Mouse (Mus musculus) frontal cortex, adult 2 months (tissue): ENCODE results near the gene Stat2. TPM values are rescaled to one million over a fixed set of nuclear protein-coding genes. Genes with fewer than 3 reads are reported as not detected.

Source experiments
- DNase-seq, 2 experiments: peaks; one replicate each; pipeline ENCODE4 v3.0.0; 2022; ENCODE audit warnings: low spot score in 1 of 2; ENCODE audit errors: extremely low spot score in 1 of 2
- polyA plus RNA-seq: library from polyadenylated mRNA; depleted of rRNA; stranded (reverse); fragments of >200 nt; gene quantifications from 2 replicates; pipeline ENCODE4 v1.2.3, GENCODE M21; 2012; rRNA removed

The Stat2 gene
- 29.6 and 33.3 TPM in 2 replicates for polyA plus RNA-seq

DNA sequence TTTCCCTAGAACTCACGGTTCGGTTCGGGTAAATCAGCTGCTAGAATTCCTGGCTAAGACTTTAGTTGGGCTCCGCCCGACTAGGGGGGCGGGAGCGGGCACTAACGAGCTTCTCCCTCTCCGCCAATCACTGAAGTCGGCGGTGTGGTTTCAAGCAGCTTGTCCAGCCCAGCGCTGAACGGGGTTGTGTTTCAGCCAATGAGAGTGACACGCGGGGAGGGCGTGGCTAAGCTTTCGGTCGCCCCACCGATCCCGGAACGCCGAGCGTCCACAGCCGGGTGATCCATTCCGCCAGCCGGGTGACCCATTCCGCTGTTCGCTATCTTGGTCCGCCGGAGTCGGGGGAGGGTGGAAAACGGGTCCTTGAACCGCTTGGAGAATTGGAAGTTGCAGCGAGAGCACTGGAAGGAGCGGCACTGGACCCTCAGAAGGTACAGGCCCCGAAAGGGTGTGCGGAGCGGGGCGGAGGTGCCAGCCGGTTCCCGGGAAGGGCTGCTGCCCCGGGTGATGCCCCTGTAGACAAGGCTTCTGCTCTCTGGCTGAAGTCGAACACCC is at the start of gene Stat2:
Gene Stat2, plus strand, starts transcription at position 273 of the 555 bp plus-strand sequence.
- DNase-seq = peak; percentile 97 to 98

DNA sequence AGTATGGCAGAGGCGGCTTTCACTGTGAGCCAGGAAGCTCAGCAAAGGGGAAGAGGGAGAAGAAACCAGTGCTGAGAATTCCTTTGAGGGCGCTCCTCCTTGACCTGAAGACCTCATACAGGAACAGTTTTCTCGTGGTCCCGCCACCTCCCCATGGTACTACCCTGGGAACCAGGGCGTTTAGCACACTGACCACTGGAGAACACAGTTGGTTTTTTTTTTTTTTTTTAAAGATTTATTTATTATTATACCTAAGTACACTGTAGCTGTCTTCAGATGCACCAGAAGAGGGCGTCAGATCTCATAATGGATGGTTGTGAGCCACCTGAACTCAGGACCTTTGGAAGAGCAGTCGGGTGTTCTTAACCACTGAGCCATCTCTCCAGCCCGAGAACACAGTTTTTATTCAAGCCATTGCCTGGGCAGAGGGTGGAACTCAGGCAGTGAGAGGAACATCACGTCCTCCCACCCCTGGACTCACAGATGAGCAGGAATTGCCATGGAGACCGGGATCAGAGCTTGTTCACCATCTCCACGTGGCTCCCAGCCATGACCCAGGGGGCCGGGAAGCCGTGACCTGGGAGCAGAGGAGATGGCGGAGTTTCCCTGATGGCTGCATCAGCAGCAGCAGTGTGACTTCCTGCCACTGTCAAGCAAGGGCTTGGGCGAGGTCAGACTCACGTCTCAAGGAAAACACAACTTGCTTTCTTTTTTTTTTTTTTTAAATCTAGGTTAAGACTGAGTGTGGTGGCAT is 48.6 kb upstream of the Stat2 start:
- DNase-seq = no peak

DNA sequence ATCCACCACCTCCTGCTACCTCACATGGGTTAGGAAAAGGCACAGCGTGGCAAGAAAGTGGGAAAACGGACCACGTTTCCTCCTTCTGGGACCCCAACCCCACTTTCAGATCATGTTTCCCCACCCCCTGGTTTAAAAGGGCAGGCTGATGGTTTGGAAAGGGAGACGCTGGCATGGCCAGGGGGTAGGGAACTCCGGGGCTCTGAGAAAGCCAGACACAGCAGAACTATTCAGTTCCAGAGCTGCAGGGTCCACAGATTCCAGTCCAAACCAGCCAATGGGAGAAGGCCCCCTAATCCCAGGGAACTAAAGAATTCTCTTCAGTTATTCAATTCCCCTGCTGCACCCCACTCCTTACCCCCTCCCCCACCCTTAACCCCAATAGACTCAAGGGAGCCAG is 45.3 kb upstream of the Stat2 start:
- DNase-seq = no peak

DNA sequence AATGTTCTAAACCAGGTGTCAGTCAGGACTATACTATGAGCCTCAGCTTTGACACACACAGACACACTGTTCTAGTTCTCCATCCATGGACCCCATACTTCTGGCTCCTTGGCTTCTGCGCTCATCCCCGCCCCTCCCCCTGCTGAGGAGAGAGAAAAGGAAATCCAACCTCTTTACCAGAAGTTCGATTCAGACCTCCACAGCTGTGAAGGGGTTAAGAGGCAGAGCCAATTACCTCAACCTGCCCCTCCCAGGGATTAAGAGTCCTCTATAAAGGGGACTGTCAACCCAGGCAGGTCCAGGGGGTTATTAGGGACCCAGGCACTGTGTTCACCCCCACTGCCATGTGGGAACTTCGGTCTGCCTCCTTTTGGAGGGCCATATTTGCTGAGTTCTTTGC is 44.8 kb upstream of the Stat2 start, which contains the start of gene Mip:
Gene Mip, plus strand, starts transcription at position 301 of the 400 bp plus-strand sequence.
- no peak for DNase-seq

DNA sequence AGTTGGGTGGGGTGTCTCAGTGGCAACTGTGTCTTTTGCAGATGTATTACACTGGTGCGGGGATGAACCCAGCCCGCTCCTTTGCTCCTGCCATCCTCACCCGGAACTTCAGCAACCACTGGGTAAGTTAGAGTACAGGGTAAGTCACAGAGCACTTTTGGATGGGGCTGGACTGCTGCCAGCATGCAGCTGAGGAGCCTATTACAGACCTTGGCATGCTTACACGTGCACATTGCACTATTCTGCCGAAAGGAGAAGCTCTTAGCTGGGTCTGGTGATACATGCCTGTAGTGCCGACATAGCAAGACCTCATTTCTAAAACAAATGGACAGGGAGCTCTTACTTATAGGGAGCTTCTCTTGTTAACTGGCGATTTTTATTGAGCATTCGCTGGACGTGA is 42.8 kb upstream of the Stat2 start:
- no peak for DNase-seq

DNA sequence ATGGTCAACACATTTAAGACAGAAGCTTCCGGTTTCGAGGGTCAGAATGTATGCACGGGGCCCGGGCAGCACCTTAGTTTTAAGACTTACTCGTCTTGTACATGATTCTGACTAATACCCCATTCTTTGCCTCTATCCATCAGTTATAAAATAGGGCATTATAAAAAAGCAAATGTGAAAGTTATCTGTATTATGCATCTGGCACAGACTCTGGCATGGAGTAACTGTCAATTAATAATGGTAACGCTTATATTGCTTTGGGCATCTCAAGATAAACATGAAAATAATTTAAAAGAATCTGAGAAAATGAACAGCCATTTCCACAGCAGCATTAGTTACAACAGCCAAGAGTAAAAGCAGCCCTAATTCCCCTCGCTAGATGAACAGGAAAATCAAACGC is 42.4 kb upstream of the Stat2 start:
- DNase-seq = no peak

DNA sequence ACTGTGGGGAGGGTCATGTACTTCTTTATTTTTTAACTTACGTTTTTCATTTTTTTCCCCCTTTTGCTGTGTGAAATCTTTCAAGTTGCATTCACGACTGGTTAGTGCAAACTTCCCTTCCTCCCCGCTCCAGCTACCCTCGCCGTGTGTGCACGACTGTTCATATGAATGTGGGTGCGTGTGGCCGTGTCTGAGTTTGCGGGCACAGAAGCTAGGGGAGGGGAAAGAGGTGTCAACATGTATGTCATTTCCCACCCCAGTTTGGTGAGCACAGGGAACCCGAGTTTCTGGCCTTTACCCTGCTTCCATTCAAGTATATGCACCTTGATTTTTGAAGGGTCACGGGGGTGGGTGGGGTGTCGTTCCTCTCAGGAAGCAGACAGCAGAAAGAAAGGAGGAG is 39.8 kb upstream of the Stat2 start:
- DNase-seq = no peak

DNA sequence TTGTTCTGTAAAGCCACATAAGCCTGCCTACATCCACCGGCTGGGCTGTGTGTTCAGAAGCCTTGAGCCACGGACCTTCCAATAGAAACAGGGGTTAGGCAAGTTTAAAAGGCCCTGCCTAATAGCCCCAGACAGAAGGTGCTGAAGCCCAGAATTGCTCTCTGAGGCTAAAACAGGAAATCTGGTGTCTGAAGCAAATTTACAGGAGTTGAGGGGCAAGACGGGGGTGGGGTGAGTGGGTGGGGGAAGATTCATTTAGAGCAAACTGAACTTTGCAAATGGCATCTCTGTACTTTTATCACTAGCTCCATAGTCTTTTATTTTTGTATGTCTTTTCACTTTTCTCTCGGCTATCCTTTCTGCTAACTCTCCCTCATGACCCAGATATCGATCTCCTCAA is 39.2 kb upstream of the Stat2 start:
- DNase-seq = no peak

DNA sequence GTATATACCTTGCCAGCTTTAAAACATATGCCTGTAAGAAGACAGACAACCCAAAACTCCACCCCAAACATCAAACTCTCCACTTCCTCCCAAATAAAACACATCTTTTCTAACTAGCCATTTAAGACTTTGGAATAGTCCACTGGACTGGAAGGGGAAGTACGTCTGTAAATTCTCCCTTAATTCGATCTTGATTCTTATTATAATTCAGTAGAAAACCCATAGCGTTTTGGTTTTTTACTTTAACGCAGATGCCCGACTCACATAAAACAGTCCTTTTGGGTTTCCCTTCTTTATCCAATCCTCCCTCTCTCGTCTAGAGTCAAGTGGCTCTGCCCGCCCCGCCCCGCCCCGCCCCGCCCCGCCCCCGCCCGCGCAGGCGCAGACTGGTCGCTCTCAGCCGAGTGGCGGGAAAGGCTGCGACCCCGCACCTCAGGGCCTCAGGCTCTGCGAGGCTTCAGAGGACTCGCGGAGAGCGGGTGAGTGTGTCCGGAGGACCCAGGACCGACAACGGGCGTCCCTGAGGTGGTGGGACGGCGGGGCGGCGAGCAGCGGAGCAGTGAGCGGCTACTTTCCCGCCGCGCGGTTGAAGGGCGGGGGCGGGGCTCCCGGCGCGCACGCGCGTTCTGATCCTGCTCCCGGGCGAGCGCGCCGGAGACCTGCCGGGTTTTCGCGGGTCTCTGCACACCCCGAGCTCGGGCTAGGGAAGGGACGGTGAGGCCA is 38.5 kb upstream of the Stat2 start, which contains the start of gene Timeless:
Gene Timeless, plus strand, starts transcription at position 369 of the 723 bp plus-strand sequence.
- DNase-seq = peak in 1 of 2 experiments; percentile 84

DNA sequence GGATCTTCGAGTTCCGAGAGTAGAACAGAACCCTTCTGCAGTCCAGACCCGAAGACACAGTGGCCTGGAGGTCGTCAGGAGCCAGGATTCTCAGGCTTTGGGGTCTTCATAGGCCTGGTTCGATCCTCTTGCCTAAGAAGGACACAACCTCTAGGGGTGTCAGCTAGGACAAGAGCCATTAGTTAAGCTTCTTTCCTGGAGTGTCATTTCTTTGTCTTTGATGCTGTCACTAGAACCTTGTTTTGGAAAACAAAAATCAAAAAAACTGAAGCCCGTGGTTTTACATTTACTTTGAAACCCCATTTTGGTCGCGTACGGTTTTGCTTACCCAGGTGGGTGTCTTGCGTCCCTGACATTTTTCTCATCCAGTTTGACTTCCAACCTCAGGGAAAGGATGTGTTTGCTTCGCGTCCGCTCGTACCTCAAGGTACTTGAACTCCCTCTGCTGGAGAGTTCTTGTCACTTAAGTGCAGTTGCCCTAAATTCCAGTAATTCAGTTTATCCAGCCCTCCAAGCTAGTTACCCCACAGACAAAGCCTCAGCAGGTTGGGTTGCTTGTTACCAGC is 37.9 kb upstream of the Stat2 start:
- peak in 1 of 2 experiments; percentile 85 for DNase-seq

DNA sequence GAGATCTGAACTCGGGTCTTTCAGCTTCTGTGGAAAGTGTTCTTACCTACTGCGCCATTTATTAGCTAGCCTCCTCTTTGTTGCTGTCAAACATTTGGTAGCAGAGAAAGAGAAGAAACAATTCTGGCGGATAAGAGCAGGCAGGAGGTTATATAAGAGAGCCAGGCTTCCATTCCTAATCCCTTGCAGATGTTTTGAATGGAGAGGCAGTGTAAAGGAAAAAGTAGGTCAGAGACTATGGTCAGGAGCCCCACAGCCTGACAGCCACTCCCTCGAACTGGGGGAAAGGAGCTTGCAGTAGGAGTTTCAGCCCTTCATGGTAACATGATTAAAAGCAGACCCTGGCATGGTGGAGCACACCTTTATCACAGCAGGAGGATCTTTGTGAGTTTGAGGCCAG is 34.0 kb upstream of the Stat2 start:
- no peak for DNase-seq

DNA sequence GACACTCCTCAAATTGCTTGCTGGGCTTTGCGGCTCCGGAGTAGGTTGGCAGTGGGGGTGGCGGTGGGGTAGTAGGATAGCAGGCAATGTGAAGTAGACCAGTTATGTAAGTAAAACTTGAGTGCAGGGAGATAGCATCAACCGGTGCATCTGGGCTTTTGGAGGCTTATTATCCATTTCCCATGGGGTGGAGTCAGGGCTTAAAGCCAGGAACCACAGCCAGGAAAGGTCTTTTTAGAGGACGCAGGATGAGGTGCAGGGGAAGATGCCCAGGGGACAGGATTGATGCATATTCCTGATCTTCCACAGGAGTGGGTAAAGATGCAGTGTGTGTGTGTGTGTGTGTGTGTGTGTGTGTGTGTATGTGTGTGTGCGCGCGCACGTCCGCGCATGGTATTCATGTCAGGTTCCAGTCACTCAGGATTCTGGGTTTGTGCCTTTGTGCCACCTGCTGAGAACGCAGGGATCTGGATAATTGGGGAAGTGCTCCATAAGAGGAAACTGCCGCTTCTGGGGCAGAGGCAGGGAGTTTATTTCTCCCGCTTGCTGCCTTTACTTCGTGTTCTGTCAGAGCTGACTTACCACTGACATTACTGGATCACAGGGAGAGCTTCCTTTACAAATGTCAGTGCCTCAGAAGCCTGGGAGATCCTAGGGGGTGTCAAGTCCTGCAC is 32.4 kb upstream of the Stat2 start:
- peak in 1 of 2 experiments; percentile 32 for DNase-seq

DNA sequence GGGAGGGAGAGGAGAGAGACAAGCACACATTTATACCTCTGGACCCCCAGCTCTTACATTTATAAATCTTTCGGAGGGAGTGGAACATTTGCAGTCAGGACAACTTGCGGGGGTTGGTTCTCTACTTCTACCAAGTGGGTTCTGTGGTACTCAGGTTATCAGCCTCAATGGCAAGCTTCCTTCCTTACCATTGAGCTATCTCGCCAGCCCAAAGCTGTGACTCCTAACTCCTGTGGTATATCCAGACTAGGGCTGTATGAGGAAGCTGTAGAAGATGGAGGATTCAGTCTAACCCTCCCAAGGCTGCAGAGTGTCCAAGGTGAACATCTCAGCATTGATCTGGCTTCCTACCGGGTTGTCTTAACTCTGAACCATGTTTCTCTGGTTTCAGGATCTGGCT is 31.2 kb upstream of the Stat2 start:
- DNase-seq = no peak

DNA sequence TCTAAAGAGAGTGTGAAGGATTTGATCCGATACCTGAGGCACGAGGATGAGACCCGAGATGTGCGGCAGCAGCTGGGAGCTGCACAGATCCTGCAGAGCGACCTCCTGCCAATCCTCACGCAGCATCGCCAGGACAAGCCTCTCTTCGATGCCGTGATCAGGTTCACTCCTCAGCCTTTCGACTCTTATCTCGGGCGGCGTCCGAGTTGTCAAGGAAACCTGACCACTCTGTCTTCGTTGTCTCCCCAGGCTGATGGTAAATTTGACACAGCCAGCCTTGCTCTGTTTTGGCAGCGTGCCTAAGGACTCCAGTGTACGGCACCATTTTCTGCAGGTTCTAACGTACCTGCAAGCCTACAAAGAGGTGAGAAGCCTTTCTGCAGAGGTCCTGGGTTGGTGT is 30.2 kb upstream of the Stat2 start:
- no peak for DNase-seq

DNA sequence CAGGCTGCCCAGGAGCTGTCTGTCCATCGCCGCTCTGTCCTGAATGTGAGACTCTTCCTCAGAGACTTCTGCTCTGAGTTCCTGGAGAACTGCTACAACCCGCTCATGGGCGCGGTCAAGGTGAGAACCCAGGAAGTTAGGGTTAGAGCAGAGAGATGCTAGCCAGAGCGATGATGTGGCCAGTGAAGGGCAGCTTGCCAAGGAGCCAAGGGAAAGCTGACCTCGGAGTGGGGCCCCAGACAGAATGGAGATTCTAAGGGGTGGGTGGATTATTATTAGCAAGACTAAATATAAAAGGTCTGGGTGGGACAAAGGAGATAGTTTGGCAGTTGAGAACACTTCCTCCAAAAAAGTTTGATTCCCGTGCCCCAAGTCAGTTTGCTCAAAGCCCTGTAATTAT is 27.1 kb upstream of the Stat2 start:
- no peak for DNase-seq

DNA sequence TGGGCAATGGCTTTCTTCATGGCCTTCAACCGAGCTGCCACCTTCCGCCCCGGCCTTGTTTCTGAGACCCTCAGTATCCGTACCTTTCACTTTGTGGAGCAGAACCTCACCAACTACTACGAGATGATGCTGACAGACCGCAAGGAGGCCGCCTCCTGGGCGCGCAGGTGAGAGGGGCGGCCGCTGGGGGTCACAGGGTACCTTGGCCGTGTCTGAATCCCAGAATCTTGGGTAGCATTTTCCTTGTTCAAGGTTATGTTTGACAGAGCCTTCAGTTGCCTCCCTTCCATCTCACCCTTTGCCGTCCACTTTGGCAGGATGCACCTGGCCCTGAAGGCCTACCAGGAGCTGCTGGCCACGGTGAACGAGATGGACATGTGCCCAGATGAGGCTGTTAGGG is 26.2 kb upstream of the Stat2 start:
- DNase-seq = no peak

DNA sequence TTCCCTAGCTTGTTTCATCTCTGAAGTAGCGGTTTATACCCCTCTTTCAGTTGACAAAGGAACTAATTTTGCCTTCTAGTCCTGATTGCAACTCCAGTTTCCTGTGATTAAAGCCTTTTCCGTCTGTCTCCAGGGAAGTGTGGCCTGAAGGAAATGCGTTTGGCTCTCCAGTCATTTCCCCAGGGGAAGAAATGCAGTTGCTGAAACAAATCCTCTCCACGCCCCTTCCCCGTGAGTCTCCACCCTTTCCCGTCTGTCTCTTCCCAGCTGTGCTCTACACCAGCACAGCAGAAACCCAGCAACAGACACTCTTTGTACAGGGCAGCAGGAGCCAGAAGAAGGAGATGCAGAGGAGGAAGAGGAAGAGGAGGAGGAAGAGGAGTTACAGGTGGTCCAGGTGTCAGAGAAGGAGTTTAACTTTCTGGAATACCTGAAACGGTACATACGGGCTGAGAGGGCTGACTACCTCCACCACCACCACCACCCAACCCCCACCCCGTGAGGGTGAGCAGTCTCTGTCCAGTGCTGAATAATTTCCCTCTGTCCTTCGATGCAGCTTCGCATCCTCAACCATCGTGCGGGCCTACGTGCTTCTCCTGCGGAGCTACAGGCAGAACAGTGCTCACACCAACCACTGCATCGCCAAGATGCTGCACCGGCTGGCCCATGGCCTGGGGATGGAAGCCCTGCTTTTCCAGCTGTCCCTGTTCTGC is 23.2 kb upstream of the Stat2 start:
- DNase-seq = no peak

DNA sequence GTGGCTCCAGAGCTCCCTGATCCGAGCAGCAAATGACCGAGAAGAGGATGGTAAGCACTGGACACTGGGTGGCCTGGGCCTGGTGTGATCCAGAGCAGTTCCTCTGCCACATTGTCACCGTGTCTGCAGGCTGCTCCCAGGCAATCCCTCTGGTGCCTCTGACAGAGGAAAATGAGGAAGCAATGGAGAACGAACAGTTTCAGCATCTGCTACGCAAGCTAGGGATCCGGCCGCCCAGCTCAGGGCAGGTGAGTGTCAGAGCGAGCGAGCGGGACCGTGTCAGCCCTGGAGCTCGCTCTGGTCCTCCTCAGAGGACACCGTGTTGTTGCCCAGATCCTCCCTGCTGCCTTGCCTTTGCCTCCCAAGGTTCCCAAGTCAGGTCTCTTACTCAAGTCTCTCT is 19.8 kb upstream of the Stat2 start:
- no peak for DNase-seq

DNA sequence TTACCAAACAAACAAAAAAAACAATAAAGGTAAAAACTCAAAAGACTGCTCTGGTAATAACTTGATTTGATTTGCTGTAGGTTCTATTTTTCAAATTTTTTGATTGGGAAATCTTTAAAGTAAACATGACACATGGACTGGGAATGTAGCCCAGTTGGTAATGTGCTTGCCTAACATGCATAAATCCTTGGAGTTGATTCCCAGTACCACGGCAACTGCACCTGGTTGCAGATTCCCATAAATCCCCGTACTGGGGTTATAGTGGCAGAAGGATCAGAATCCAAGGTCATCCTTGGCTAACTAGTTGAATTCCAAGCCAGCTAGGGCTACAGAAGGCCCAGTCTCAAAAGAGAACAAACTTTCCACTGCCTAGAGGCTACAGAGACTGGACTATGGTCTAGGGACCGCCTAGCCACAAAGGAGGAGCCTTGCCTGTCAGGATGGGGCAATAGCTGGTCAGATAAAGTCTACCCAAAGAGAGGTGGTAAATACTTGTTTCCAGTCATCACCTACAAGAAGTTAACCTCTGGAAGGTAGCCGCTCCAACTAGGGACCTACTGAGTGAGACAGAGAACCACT is 16.6 kb upstream of the Stat2 start, which contains the start of gene Apon:
Gene Apon, plus strand, starts transcription at position 420 of the 579 bp plus-strand sequence.
- no peak for DNase-seq

DNA sequence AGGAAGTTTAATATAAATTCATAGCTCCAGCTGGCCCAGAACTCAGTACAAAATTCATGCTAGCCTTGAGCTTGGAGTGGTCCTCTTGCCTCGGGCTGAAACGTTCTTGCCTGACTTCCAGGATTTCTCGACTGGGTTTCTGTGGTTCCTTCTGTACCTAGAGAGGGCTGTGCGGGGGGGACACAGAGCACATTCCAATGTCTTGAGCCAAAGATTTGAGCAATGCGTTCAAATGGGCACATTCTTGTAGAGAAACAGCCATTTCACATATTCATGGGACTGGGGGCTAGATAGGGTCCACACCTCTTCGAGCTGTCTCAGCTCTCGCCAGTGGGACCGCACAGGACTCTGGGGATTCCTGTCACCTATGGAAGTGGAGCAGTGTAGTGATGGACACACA is 14.4 kb upstream of the Stat2 start:
- no peak for DNase-seq
